Mouse (Mus musculus): Measurements from ENCODE around the gene Cyp2j7. TPM values are rescaled to one million over a fixed set of nuclear protein-coding genes. Genes with fewer than 3 reads are reported as not detected.
"Not testable (repeated sequence)": the region's sequence is repeated elsewhere in the genome, so short reads cannot be mapped to it uniquely, and the experiment has no call there.

The Cyp2j7 gene
- not detected in 2 replicates for polyA plus RNA-seq (2016; fragmentation: Nextera tagmentation; extraction: Ambion mirVana)

DNA sequence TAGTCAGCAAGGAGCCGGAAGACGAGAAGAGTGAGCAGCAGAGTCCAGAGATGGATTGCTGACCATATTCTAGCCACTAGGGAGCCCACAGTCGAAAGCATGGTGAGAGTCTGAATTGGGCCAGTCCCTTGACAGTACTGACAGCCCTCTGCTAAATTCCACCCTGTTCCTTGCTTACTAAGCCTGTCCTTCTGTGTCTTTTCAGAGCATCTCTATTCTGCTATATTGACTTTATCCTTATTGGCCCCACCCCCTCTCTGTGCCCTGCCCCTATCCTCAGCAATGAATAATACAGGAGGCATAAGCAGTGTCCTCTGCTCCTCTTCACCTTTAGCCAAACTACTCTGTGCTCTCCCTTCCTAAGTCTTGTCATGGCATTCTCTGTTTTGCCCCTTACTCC is at the start of gene Cyp2j7:
TSS of gene Cyp2j7 (minus strand) at position 101 of the 400 bp plus-strand sequence.
- no peaks in the 10 kb centered on the region for H3K4me1 ChIP-seq
- no peak within 1 kb of the TSS for H3K4me3 ChIP-seq
- no peaks in the 10 kb centered on the region for H3K27me3 ChIP-seq (replicated peaks)
- ATAC-seq (ENCODE audit: low FRiP score, low read depth) = no peak
- H3K9me3 ChIP-seq = no peaks in the 10 kb centered on the region
- 78% methylated on average over 3 of the region's 3 CpGs for WGBS
- H3K9ac ChIP-seq = no peak within 1 kb of the TSS
- H3K27ac ChIP-seq = no peak within 1 kb of the TSS
- no peaks in the 10 kb centered on the region for H3K36me3 ChIP-seq
- H3K4me2 ChIP-seq (replicated peaks) = no peak within 1 kb of the TSS

DNA sequence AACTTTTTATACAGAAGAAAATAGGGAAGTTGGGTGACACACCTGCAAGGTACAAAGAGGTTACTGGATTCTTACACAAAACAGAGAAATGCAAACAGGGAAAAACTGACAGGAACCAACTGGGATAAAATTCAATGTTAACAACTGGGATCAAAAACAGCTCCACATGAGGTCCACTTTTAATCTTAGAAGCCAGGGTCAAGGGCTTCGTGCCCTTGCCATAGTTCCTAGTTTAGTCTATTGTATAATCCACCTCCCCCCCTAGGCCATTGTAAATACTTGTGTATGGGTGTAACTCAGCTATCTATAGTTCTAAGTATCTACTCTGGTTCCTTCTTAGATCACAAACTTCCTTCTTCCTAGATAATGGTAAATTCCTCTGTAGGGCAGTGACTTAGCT is 40.4 kb upstream of the Cyp2j7 start:
- 65% methylated on average over 1 of the region's 1 CpGs for WGBS
- H3K27ac ChIP-seq; H3K4me3 ChIP-seq; H3K36me3 ChIP-seq; H3K9ac ChIP-seq; H3K4me2 ChIP-seq (replicated peaks); ATAC-seq (ENCODE audit: low FRiP score, low read depth); H3K27me3 ChIP-seq (replicated peaks); H3K4me1 ChIP-seq: not testable (repeated sequence)
- peaks cover 11% of the 10 kb centered on the region; the same call in 1 of the 2 replicates for H3K9me3 ChIP-seq

DNA sequence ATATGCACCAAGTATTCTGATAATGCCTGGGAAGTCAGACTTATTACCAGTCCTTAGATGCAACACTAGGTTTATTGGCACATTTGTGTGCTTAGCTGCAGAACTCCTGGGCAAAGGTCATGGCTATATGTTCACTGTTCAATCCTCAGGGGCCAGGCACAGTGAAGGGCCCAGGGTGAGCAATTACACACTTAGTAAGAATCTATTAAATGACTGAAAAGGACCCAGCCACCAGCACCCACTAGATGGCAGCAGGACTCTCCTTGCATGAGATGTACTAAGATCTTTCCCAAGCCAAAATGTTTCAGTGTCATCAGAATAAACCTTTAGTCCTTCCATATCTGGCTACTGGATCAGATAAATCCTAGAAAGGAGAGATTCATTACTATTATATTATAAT is 37.4 kb upstream of the Cyp2j7 start:
- Histone ChIP-seq H3K4me1 (no peaks in the 10 kb centered on the region), H3K36me3 (no peaks in the 10 kb centered on the region), H3K9ac (no peak overlapping the region), H3K27me3 (replicated peaks) (no peaks in the 10 kb centered on the region), H3K9me3 (no peaks in the 10 kb centered on the region), H3K4me3 (no peak overlapping the region), H3K27ac (no peak overlapping the region), H3K4me2 (replicated peaks) (no peak overlapping the region)
- ATAC-seq (ENCODE audit: low FRiP score, low read depth) = peak; percentile 56; the same call in 1 of the 2 replicates

DNA sequence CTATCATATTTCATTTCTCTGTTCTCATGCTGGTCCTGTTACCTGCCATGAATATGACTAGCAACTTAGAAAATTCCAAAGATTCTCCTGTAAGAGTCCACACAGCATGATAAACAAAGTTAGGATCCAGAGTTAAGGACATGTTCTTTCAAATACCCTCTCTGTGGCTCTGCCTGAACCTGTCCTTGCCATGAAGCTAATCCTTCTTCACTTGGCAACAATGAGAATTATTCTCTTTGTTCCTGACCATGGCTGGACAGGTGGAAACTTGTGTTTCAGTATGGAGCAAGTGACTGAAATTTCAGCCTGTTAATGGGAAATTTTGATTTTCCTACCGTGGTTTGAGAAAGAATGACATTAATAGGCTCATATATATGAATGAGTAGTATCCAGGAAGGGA is 39.8 kb downstream of the Cyp2j7 start:
- Histone ChIP-seq H3K4me3 (no peak overlapping the region), H3K4me2 (replicated peaks) (no peak overlapping the region), H3K36me3 (no peaks in the 10 kb centered on the region), H3K9ac (no peak overlapping the region), H3K9me3 (no peaks in the 10 kb centered on the region), H3K27ac (no peak overlapping the region), H3K27me3 (replicated peaks) (no peaks in the 10 kb centered on the region), H3K4me1 (no peaks in the 10 kb centered on the region)
- WGBS = 69% methylated on average over 1 of the region's 1 CpGs
- ATAC-seq (ENCODE audit: low FRiP score, low read depth) = no peak

- ATAC-seq (ENCODE audit: low FRiP score, low read depth) = not testable (repeated sequence)
- 95% methylated on average over 5 of the region's 5 CpGs for WGBS
These were observed 47.1 kb downstream of the Cyp2j7 start for GRCm38 (mm10) chr4:96189321-96189720.

DNA sequence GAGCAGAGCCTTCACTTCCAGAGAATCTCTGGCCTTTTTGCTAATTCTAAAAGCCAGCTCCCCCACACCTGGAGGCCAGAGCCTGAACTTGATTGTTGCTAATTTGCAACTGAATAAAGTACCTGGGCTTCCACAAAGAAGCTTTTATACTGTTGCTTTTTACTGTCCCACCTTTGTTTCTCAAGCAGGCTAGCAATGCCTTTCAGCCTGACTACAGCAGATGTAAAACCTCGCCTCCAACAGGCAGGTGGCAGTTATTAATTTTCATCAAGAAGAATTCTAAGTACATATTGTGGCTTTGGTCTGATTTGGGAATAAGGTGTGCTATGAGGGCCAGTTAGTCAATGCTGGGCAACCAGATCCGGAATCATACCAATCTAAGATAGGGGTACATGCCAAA is 47.8 kb downstream of the Cyp2j7 start:
- not testable (repeated sequence) for H3K27ac ChIP-seq; ATAC-seq (ENCODE audit: low FRiP score, low read depth); H3K27me3 ChIP-seq (replicated peaks); H3K4me2 ChIP-seq (replicated peaks); H3K9ac ChIP-seq; H3K9me3 ChIP-seq; H3K4me1 ChIP-seq; H3K36me3 ChIP-seq; H3K4me3 ChIP-seq
- 81% methylated on average over 2 of the region's 2 CpGs for WGBS

More at GRCm38 (mm10) chr4:96189321-96189720, 47.1 kb downstream of the Cyp2j7 start:
- not testable (repeated sequence) for H3K4me1 ChIP-seq; H3K4me2 ChIP-seq (replicated peaks); H3K36me3 ChIP-seq; H3K9ac ChIP-seq; H3K4me3 ChIP-seq; H3K27me3 ChIP-seq (replicated peaks); H3K9me3 ChIP-seq; H3K27ac ChIP-seq

GRCm38 (mm10) chr4:96188146-96188545 is 48.3 kb downstream of the Cyp2j7 start:
- WGBS = 87% methylated on average over 2 of the region's 2 CpGs

DNA sequence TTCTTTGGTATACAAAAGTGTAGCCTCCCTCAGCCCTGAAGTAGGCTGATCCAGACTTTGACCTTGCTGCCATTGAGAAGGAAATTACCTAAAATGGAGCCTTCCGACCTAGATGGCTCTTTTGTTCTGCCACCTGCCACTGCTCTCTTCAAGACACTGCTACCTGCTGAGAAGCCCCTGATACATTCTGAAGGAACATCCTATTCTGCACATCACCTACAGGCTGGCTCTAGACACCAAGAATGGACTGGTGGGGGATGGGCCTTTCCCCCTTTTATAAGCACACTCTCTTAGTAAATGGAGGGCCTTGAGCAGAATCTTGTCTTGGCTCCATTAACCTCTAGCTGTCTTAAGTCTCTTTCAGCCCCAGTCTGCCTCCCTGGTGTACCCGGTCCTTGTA is 51.7 kb downstream of the Cyp2j7 start:
- not testable (repeated sequence) for H3K4me2 ChIP-seq (replicated peaks); H3K4me1 ChIP-seq; H3K27ac ChIP-seq; H3K36me3 ChIP-seq; ATAC-seq (ENCODE audit: low FRiP score, low read depth); H3K27me3 ChIP-seq (replicated peaks); H3K4me3 ChIP-seq; H3K9ac ChIP-seq; H3K9me3 ChIP-seq
- WGBS = 76% methylated on average over 2 of the region's 2 CpGs

More at GRCm38 (mm10) chr4:96188146-96188545, 48.3 kb downstream of the Cyp2j7 start:
- H3K27ac ChIP-seq; H3K36me3 ChIP-seq; H3K4me3 ChIP-seq; H3K4me2 ChIP-seq (replicated peaks); H3K4me1 ChIP-seq; ATAC-seq (ENCODE audit: low FRiP score, low read depth); H3K27me3 ChIP-seq (replicated peaks); H3K9ac ChIP-seq; H3K9me3 ChIP-seq: not testable (repeated sequence)

- Histone ChIP-seq H3K27me3 (replicated peaks) (no peaks in the 10 kb centered on the region), H3K4me2 (replicated peaks) (no peak overlapping the region), H3K9ac (no peak overlapping the region), H3K27ac (no peak overlapping the region), H3K36me3 (no peaks in the 10 kb centered on the region), H3K9me3 (no peaks in the 10 kb centered on the region), H3K4me3 (no peak overlapping the region), H3K4me1 (no peaks in the 10 kb centered on the region)
- 82% methylated on average over 1 of the region's 1 CpGs for WGBS
- no peak for ATAC-seq (ENCODE audit: low FRiP score, low read depth)
These were observed 73.6 kb downstream of the Cyp2j7 start for GRCm38 (mm10) chr4:96162839-96163238.

GRCm38 (mm10) chr4:96161575-96161974 is 74.9 kb downstream of the Cyp2j7 start:
- no peaks in the 10 kb centered on the region for H3K9me3 ChIP-seq
- WGBS = 85% methylated on average over 1 of the region's 1 CpGs
- H3K9ac ChIP-seq = no peak overlapping the region
- no peak for ATAC-seq (ENCODE audit: low FRiP score, low read depth)
- H3K4me2 ChIP-seq (replicated peaks) = no peak overlapping the region
- H3K36me3 ChIP-seq = no peaks in the 10 kb centered on the region
- H3K4me1 ChIP-seq = no peaks in the 10 kb centered on the region
- H3K27ac ChIP-seq = no peak overlapping the region
- no peak overlapping the region for H3K4me3 ChIP-seq
- H3K27me3 ChIP-seq (replicated peaks) = no peaks in the 10 kb centered on the region

Other genes with a start within 250 kb of the Cyp2j7 start
- gene Cyp2j13, start 159.1 kb downstream of the Cyp2j7 start, polyA plus RNA-seq (2016; fragmentation: Nextera tagmentation; extraction: Ambion mirVana) = not detected in 2 replicates
- not detected in 2 replicates for gene Cyp2j12, start 95.5 kb downstream of the Cyp2j7 start, polyA plus RNA-seq (2016; fragmentation: Nextera tagmentation; extraction: Ambion mirVana)
- gene Cyp2j11, start 112.0 kb upstream of the Cyp2j7 start, polyA plus RNA-seq (2016; fragmentation: Nextera tagmentation; extraction: Ambion mirVana) = not detected in 2 replicates

Data from neural tube, embryonic 12.5 days (tissue).